Mouse (Mus musculus) G1E (cell line): Measurements from ENCODE around the gene Dnm3.

ENCODE experiments used
- CTCF ChIP-seq: IDR thresholded peaks from 2 replicates; pipeline ENCODE4 v1.5.1; 2012; ENCODE audit warnings: low read depth, low read length, inconsistent platforms, mixed read lengths
- TAL1 ChIP-seq: conservative IDR thresholded peaks from 2 replicates; pipeline ENCODE4 v1.6.1; 2012; ENCODE audit warnings: low read depth, low read length, inconsistent platforms, mixed read lengths

GRCm38 (mm10) chr1:162051710-162052109, 426.1 kb downstream of the Dnm3 start:
- TF ChIP-seq CTCF, result no peak
- TF ChIP-seq TAL1, result no peak
